Mouse (Mus musculus): ENCODE measurements around the gene Greb1. TPM values are rescaled to one million over a fixed set of nuclear protein-coding genes. Genes with fewer than 3 reads are reported as not detected.

Greb1 gene
- polyA plus RNA-seq, 1 experiment from 2014 or later, result 0.38 TPM

DNA sequence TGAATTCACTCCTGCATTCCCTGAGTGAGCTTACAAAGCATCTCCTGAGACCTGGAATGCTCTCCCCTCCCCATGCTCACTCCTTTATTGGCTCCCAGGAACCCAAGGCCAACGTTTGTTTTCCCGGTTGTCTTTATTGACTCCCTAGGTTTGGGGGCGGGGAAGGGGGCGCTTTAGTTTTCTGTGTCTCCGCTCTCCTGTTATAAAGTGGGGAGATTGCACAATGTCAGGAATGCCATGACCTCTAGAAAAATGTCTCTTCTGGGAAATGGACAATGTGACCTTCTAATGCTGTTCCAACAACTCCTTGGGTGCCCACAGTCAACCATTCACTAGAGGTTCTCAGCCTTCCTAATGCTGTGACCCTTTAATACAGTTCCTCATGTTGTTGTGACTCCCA, 22.2 kb downstream of the Greb1 start:
- WGBS, result 79% methylated on average over 5 of the region's 5 CpGs
- Histone ChIP-seq H3K27ac (ENCODE audit: low read length) (no peak overlapping the region), H3K9me3 (replicated peaks; ENCODE audit: control insufficient read depth, low read length) (no peaks in the 10 kb centered on the region), H3K4me3 (ENCODE audit: low read length) (no peak overlapping the region), H3K9ac (ENCODE audit: low read length) (no peak overlapping the region), H3K36me3 (ENCODE audit: control insufficient read depth, insufficient read depth) (no peaks in the 10 kb centered on the region), H3K4me2 (ENCODE audit: low read depth, low read length) (no peak overlapping the region), H3K4me1 (ENCODE audit: control insufficient read depth, insufficient read depth, low read length) (peaks cover 2% of the 10 kb centered on the region; the same call in 1 of the 2 replicates), H3K27me3 (ENCODE audit: control insufficient read depth, insufficient read depth, low read length) (no peaks in the 10 kb centered on the region)
- ATAC-seq (replicated peaks; ENCODE audit: extremely low read depth, insufficient read depth, low FRiP score), result no peak

DNA sequence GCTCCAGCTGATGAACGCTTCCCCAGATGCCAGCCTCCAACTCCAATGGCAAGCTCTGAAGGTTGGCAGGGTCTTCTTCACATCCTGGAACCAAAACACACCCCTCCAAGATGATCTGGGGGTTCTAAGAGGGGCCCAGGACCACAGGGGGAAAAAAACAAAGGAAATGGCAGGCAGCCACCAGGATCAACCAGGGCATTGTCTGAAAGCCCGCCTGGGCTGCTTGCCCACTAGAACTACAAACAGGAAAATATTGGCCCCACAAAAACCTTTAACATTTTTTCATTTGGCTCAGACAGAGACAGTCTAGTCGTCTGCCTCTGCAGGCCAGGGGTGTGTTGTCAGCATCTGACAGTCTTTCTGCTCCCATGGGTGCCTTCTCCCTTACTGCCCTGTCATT, 25.3 kb downstream of the Greb1 start:
- ATAC-seq (replicated peaks; ENCODE audit: extremely low read depth, insufficient read depth, low FRiP score), result no peak
- no peaks in the 10 kb centered on the region for H3K27me3 ChIP-seq (ENCODE audit: control insufficient read depth, insufficient read depth, low read length)
- no peak overlapping the region for H3K4me3 ChIP-seq (ENCODE audit: low read length)
- 73% methylated on average over 3 of the region's 3 CpGs for WGBS
- no peaks in the 10 kb centered on the region for H3K36me3 ChIP-seq (ENCODE audit: control insufficient read depth, insufficient read depth)
- no peak overlapping the region for H3K9ac ChIP-seq (ENCODE audit: low read length)
- no peaks in the 10 kb centered on the region for H3K9me3 ChIP-seq (replicated peaks; ENCODE audit: control insufficient read depth, low read length)
- H3K4me1 ChIP-seq (ENCODE audit: control insufficient read depth, insufficient read depth, low read length), result no peaks in the 10 kb centered on the region
- H3K27ac ChIP-seq (ENCODE audit: low read length), result no peak overlapping the region
- no peak overlapping the region for H3K4me2 ChIP-seq (ENCODE audit: low read depth, low read length)

DNA sequence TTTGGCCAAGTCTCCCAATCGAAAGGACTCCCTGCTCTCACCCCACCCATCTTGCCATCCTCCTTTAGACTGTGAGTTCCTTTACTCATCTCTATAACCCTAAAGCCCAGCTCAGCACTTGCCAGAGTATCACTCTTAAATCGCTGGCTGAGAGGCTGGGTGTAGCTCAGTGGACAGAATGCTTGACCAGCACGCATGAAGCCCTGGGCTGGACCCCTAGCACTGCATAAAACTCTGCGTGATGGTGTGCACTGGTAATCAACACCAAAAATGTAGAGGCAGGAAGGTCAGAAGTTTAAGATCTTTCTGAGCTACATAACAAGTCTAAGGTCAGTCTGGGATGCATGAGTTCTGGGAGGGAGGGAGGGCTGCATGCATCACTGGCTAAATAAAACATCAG, 26.1 kb downstream of the Greb1 start:
- no peaks in the 10 kb centered on the region for H3K36me3 ChIP-seq (ENCODE audit: control insufficient read depth, insufficient read depth)
- 89% methylated on average over 4 of the region's 4 CpGs for WGBS
- H3K27ac ChIP-seq (ENCODE audit: low read length), result no peak overlapping the region
- no peaks in the 10 kb centered on the region for H3K4me1 ChIP-seq (ENCODE audit: control insufficient read depth, insufficient read depth, low read length)
- ATAC-seq (replicated peaks; ENCODE audit: extremely low read depth, insufficient read depth, low FRiP score), result no peak
- no peak overlapping the region for H3K9ac ChIP-seq (ENCODE audit: low read length)
- H3K9me3 ChIP-seq (replicated peaks; ENCODE audit: control insufficient read depth, low read length), result no peaks in the 10 kb centered on the region
- H3K27me3 ChIP-seq (ENCODE audit: control insufficient read depth, insufficient read depth, low read length), result no peaks in the 10 kb centered on the region
- H3K4me3 ChIP-seq (ENCODE audit: low read length), result no peak overlapping the region
- H3K4me2 ChIP-seq (ENCODE audit: low read depth, low read length), result no peak overlapping the region

DNA sequence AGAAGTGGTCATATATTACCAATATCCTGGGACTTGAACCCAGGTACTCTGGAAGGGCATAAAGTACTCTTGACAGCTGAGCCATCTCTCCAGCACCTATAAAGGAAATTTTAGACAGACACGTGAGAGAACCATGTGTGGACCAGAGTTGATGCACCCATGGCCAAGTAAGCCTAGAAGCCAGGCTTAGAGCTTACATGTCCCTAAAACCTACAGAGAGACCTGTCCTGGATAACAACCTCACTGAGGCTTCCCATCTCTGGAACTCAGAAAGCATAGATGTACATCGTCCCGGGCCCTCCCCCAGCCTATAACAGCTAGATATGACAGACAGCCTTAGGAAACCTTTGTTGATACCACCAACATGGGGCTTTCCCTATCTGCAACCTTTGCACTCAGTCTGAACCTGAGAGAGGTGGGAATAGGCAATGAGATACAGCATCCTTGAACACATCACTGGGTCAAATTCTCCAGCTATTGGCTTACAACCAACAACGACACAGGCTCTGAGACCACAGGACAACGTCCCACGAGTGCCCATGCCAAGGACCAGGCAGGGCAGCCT, 31.0 kb downstream of the Greb1 start:
- no peak for ATAC-seq (replicated peaks; ENCODE audit: extremely low read depth, insufficient read depth, low FRiP score)
- no peak overlapping the region for H3K4me3 ChIP-seq (ENCODE audit: low read length)
- H3K9ac ChIP-seq (ENCODE audit: low read length), result no peak overlapping the region
- no peaks in the 10 kb centered on the region; the same call in 1 of the 2 replicates for H3K9me3 ChIP-seq (replicated peaks; ENCODE audit: control insufficient read depth, low read length)
- no peak overlapping the region for H3K4me2 ChIP-seq (ENCODE audit: low read depth, low read length)
- no peaks in the 10 kb centered on the region for H3K4me1 ChIP-seq (ENCODE audit: control insufficient read depth, insufficient read depth, low read length)
- WGBS, result 70% methylated on average over 6 of the region's 6 CpGs
- no peaks in the 10 kb centered on the region for H3K36me3 ChIP-seq (ENCODE audit: control insufficient read depth, insufficient read depth)
- no peaks in the 10 kb centered on the region for H3K27me3 ChIP-seq (ENCODE audit: control insufficient read depth, insufficient read depth, low read length)
- no peak overlapping the region for H3K27ac ChIP-seq (ENCODE audit: low read length)

DNA sequence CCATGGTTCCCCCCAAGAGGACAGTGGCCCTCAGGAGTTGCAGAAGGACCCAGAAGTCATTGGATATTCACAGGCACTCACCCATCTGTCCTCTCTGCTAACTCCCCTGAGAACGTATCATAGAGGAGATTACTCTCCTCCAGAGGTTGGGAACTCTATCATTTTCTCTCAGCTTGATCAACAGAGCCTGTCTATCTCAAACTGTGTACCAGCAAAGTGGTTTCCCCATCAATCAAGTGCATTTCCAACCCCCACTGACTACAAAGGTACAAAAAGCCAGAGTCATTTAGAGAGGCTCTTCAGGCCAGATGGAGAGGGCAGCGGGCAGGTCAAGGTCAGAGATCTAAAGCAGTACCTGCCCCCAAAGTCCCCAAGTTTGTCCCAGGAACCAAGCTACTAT, 32.0 kb downstream of the Greb1 start:
- H3K27me3 ChIP-seq (ENCODE audit: control insufficient read depth, insufficient read depth, low read length), result no peaks in the 10 kb centered on the region
- no peaks in the 10 kb centered on the region for H3K36me3 ChIP-seq (ENCODE audit: control insufficient read depth, insufficient read depth)
- H3K9me3 ChIP-seq (replicated peaks; ENCODE audit: control insufficient read depth, low read length), result no peaks in the 10 kb centered on the region; the same call in 1 of the 2 replicates
- H3K4me1 ChIP-seq (ENCODE audit: control insufficient read depth, insufficient read depth, low read length), result no peaks in the 10 kb centered on the region
- ATAC-seq (replicated peaks; ENCODE audit: extremely low read depth, insufficient read depth, low FRiP score), result no peak
- H3K27ac ChIP-seq (ENCODE audit: low read length), result no peak overlapping the region
- H3K4me3 ChIP-seq (ENCODE audit: low read length), result no peak overlapping the region
- WGBS, result 63% methylated on average over 2 of the region's 2 CpGs
- H3K4me2 ChIP-seq (ENCODE audit: low read depth, low read length), result no peak overlapping the region
- H3K9ac ChIP-seq (ENCODE audit: low read length), result no peak overlapping the region

DNA sequence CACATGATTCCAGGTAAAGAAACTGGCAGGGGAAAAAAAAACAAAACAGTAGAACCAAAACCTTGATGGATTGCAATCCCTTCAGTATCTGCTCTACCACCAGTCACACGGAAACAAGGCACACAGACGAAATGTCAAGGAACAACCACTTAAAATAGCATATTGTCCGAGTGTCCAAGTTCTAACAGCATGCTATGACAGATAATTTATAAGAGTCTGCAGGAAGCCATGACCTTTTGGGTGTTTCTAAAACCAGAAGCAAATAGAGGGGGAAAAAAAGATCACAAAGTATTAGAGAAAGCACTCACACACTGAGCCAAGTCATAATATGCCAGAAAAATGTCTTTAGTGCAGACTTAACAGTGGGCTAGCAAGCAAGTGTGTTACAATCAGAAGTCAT, 32.4 kb downstream of the Greb1 start:
- 18% methylated on average over 3 of the region's 3 CpGs for WGBS
- no peaks in the 10 kb centered on the region for H3K4me1 ChIP-seq (ENCODE audit: control insufficient read depth, insufficient read depth, low read length)

DNA sequence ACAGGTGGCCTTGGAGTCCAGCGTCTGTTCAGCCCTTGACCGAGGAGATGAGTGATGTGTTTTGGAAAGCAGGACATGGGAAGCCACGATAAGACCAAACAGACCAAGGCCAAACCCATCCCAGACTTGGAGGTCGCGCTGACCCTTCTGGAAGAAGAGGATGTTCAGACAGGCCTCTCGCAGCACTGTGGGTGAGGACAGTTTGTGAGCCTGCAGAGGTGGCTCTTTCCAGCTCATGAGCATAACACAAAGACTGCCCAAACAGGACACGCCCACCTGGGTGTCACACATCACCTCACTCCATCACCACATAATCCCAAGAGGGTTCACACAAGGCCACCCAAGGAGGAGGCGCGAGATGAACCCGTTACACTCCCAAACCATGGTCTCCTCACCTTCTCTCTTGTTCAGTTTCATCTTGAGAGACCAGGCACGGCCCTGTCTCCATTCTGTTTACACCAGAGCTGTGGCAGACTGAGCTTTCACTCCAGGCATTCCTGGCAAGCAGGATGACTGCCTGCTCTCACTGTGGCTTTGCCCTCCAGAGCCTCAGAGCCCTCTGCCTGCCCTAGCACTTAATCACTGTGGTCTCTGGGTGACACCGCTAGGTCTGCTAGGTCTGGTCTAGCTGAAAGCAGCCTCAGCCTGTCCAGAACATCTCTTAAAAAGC, 35.8 kb downstream of the Greb1 start:
- H3K27ac ChIP-seq (ENCODE audit: low read length), result no peak overlapping the region
- H3K4me3 ChIP-seq (ENCODE audit: low read length), result no peak overlapping the region
- no peak overlapping the region for H3K9ac ChIP-seq (ENCODE audit: low read length)
- WGBS, result 53% methylated on average over 12 of the region's 12 CpGs
- no peaks in the 10 kb centered on the region; the same call in 1 of the 2 replicates for H3K9me3 ChIP-seq (replicated peaks; ENCODE audit: control insufficient read depth, low read length)
- H3K27me3 ChIP-seq (ENCODE audit: control insufficient read depth, insufficient read depth, low read length), result no peaks in the 10 kb centered on the region
- 0 out of 2 replicates have a peak, but pooled peaks cover 3% of the 10 kb centered on the region for H3K4me1 ChIP-seq (ENCODE audit: control insufficient read depth, insufficient read depth, low read length)
- ATAC-seq (replicated peaks; ENCODE audit: extremely low read depth, insufficient read depth, low FRiP score), result no peak
- H3K36me3 ChIP-seq (ENCODE audit: control insufficient read depth, insufficient read depth), result no peaks in the 10 kb centered on the region
- H3K4me2 ChIP-seq (ENCODE audit: low read depth, low read length), result no peak overlapping the region

More for the DNA sequence above, 32.4 kb downstream of the Greb1 start:
- H3K36me3 ChIP-seq (ENCODE audit: control insufficient read depth, insufficient read depth), result no peaks in the 10 kb centered on the region
- H3K4me2 ChIP-seq (ENCODE audit: low read depth, low read length), result no peak overlapping the region
- H3K9me3 ChIP-seq (replicated peaks; ENCODE audit: control insufficient read depth, low read length), result no peaks in the 10 kb centered on the region; the same call in 1 of the 2 replicates
- no peak overlapping the region for H3K27ac ChIP-seq (ENCODE audit: low read length)
- no peak overlapping the region for H3K4me3 ChIP-seq (ENCODE audit: low read length)
- ATAC-seq (replicated peaks; ENCODE audit: extremely low read depth, insufficient read depth, low FRiP score), result no peak
- H3K27me3 ChIP-seq (ENCODE audit: control insufficient read depth, insufficient read depth, low read length), result no peaks in the 10 kb centered on the region
- no peak overlapping the region for H3K9ac ChIP-seq (ENCODE audit: low read length)

DNA sequence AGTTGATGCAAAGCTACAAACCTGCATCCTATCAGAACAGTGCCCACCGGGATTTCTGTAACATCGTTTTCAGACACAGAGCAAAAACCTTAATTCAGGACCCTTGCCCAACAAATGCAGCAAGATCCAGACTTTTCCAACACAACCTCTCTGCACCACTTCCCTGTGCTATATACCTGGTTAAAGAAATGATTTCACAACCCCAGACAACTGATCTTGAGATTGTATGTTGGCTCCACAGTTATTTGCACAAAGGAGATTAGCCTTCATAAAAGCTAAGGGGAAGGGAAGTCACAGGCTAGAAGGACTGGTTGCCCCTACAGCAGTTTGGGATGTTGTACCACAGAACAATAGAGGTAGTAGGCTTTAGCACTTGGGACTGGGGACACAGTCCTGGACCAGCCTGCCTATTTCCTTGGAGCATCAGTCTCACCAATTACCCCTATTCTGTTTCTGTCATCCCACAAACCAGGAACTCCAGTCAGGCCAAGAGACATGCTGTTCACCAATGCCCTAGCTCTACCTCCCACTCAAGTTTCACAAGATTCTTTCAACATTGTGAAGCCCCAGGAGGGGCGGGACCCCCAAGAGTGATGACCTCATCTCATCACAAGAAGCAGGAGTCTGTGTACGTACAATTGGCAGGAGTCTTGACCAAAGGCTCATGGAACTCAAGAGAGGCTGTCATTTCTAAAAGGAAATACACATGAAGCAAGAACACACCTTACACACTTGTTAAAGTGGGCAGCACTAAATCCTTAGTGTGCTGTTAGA, 36.9 kb downstream of the Greb1 start:
- H3K27me3 ChIP-seq (ENCODE audit: control insufficient read depth, insufficient read depth, low read length), result no peaks in the 10 kb centered on the region

DNA sequence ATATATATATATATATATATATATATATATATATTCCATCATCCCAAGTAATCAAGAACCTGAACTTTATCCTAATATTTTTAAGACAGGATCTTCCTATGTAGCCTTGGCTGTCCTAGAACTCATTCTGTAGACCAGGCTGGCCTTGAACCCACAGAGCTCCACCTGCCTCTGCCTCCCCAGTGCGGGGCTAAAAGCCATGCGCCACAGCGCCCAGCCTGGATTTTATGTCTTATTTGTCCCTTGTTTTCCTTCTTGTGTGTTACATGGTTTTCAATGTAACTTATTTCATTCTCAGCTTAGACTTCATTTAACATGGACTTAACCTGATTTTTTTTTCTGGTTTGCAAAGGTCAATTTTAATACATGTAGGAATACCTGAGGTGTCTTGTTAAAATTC, 39.2 kb downstream of the Greb1 start:
- ATAC-seq (replicated peaks; ENCODE audit: extremely low read depth, insufficient read depth, low FRiP score), result no peak
- Histone ChIP-seq H3K9me3 (replicated peaks; ENCODE audit: control insufficient read depth, low read length) (no peaks in the 10 kb centered on the region; the same call in 1 of the 2 replicates), H3K27ac (ENCODE audit: low read length) (no peak overlapping the region), H3K27me3 (ENCODE audit: control insufficient read depth, insufficient read depth, low read length) (no peaks in the 10 kb centered on the region), H3K4me1 (ENCODE audit: control insufficient read depth, insufficient read depth, low read length) (0 out of 2 replicates have a peak, but pooled peaks cover 3% of the 10 kb centered on the region), H3K9ac (ENCODE audit: low read length) (no peak overlapping the region), H3K4me3 (ENCODE audit: low read length) (no peak overlapping the region), H3K4me2 (ENCODE audit: low read depth, low read length) (no peak overlapping the region), H3K36me3 (ENCODE audit: control insufficient read depth, insufficient read depth) (no peaks in the 10 kb centered on the region)
- 95% methylated on average over 3 of the region's 3 CpGs for WGBS

More for the DNA sequence above, 36.9 kb downstream of the Greb1 start:
- no peaks in the 10 kb centered on the region for H3K36me3 ChIP-seq (ENCODE audit: control insufficient read depth, insufficient read depth)
- no peak overlapping the region for H3K27ac ChIP-seq (ENCODE audit: low read length)
- H3K9me3 ChIP-seq (replicated peaks; ENCODE audit: control insufficient read depth, low read length), result no peaks in the 10 kb centered on the region; the same call in 1 of the 2 replicates
- 76% methylated on average over 4 of the region's 4 CpGs for WGBS
- no peak for ATAC-seq (replicated peaks; ENCODE audit: extremely low read depth, insufficient read depth, low FRiP score)
- H3K4me2 ChIP-seq (ENCODE audit: low read depth, low read length), result no peak overlapping the region
- H3K9ac ChIP-seq (ENCODE audit: low read length), result no peak overlapping the region
- 0 out of 2 replicates have a peak, but pooled peaks cover 3% of the 10 kb centered on the region for H3K4me1 ChIP-seq (ENCODE audit: control insufficient read depth, insufficient read depth, low read length)
- no peak overlapping the region for H3K4me3 ChIP-seq (ENCODE audit: low read length)

Measured in heart, embryonic 16.5 days (tissue).